Mouse (Mus musculus): ENCODE measurements around the gene Tbc1d4. TPM values are rescaled to one million over a fixed set of nuclear protein-coding genes. Genes with fewer than 3 reads are reported as not detected.

Tbc1d4 gene
- 0.04 and 0.10 TPM in 2 replicates for polyA plus RNA-seq (2012)

DNA sequence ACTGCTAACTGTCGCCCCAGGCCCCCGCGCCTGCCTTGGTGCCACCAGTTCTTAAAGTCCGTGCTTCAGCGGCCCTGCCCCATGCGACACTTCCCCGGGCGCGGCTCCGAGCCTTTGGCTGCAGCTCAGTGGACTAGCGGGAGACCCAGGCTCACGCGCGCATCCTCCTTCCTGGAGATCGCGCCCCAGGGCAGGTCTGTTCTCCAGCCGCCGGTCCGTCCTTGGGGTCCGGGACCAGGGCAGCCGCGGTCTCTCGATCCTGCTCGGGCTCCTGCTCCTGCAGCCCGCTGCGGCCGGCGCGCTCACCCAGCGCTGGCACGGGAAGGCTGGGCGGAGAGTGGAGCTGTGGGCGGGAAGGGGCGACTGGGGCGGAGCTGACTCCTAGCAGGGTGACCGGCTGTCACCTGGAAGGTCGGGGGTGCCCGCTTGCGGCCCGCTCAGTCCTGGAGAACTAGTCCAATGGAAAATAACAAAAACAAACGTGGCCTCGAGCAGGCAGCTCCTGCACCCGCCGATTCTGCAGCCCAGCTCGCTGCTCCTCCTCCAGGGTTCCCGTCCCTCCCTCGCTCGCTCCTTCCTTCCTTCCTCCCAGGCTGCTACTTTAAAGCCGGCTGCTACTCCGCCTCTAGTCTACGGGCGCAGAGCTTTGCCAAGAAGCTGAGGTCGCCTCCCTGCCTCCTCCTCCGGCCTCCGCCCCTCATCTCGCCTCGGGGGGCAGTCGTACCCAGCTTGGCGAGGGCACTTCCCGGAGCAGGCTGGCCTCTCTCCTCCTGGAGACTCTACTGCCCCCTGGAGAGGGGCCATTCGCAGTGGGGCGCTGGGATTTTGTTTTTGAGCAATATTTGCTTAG lies at the start of gene Tbc1d4:
Tbc1d4 (minus strand) TSS at position 673 of the 850 bp plus-strand sequence.
- H3K27me3 ChIP-seq (ENCODE audit: control insufficient read depth), result peaks cover 27% of the 10 kb centered on the region
- no peaks in the 10 kb centered on the region for H3K9me3 ChIP-seq (ENCODE audit: control insufficient read depth, low read length)
- no peak for TF ChIP-seq TAL1 (IDR thresholded peaks at IDR 0.05; ENCODE audit: low read length)
- TF ChIP-seq GATA1 (IDR thresholded peaks at IDR 0.05; ENCODE audit: low read length), result no peak
- H3K4me1 ChIP-seq (ENCODE audit: control insufficient read depth), result peaks cover 7% of the 10 kb centered on the region
- H3K4me3 ChIP-seq (replicated peaks), result peak within 1 kb of the TSS; percentile 55
- H3K36me3 ChIP-seq (ENCODE audit: control insufficient read depth), result no peaks in the 10 kb centered on the region

DNA sequence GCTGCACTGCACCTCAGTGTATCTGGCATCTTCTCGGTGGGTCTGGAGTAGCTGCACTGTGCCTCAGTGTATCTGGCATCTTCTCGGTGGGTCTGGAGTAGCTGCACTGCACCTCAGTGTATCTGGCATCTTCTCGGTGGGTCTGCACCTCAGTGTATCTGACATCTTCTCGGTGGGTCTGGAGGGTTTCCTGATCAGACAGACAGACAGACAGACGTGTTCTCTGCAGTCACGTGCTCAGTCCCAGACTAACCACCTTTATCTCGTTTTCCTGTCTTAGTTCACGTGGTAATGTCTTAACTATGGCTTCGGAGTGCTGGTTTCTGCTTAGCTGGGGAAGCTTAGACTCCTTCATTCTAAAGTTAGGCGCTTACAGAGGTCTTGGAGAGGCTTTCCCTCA lies 47.3 kb upstream of the Tbc1d4 start:
- H3K27me3 ChIP-seq (ENCODE audit: control insufficient read depth), result no peaks in the 10 kb centered on the region
- H3K4me1 ChIP-seq (ENCODE audit: control insufficient read depth), result peaks cover 25% of the 10 kb centered on the region
- TF ChIP-seq TAL1 (IDR thresholded peaks at IDR 0.05; ENCODE audit: low read length), result no peak
- TF ChIP-seq GATA1 (IDR thresholded peaks at IDR 0.05; ENCODE audit: low read length), result no peak
- no peaks in the 10 kb centered on the region for H3K9me3 ChIP-seq (ENCODE audit: control insufficient read depth, low read length)
- peaks cover 6% of the 10 kb centered on the region for H3K36me3 ChIP-seq (ENCODE audit: control insufficient read depth)
- no peak overlapping the region for H3K4me3 ChIP-seq (replicated peaks)

DNA sequence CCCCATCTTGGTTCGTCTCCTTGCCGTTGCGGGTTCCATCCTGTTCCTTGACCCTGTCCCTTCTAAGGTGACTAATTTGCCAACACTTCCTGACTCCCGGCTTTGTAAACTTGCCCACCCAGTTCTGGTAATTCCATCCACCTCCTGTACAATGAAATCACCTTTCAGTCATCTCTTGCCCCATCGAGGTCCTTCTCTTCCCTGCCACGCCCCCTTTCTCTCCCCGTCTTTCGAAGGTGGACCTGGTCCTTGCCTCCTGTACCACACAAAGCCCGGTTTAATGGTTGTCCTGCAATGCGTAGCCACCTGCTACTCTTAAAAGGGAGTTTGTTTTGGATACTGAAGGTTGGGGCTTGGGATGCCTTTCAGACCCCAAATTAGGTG lies 45.5 kb upstream of the Tbc1d4 start:
- peak overlapping the region; percentile 97 for H3K4me3 ChIP-seq (replicated peaks)
- TF ChIP-seq TAL1 (IDR thresholded peaks at IDR 0.05; ENCODE audit: low read length), result no peak
- no peak for TF ChIP-seq GATA1 (IDR thresholded peaks at IDR 0.05; ENCODE audit: low read length)
- H3K36me3 ChIP-seq (ENCODE audit: control insufficient read depth), result no peaks in the 10 kb centered on the region
- 0 out of 2 replicates have a peak, but pooled peaks cover 3% of the 10 kb centered on the region for H3K27me3 ChIP-seq (ENCODE audit: control insufficient read depth)
- no peaks in the 10 kb centered on the region for H3K9me3 ChIP-seq (ENCODE audit: control insufficient read depth, low read length)
- H3K4me1 ChIP-seq (ENCODE audit: control insufficient read depth), result peaks cover 25% of the 10 kb centered on the region

DNA sequence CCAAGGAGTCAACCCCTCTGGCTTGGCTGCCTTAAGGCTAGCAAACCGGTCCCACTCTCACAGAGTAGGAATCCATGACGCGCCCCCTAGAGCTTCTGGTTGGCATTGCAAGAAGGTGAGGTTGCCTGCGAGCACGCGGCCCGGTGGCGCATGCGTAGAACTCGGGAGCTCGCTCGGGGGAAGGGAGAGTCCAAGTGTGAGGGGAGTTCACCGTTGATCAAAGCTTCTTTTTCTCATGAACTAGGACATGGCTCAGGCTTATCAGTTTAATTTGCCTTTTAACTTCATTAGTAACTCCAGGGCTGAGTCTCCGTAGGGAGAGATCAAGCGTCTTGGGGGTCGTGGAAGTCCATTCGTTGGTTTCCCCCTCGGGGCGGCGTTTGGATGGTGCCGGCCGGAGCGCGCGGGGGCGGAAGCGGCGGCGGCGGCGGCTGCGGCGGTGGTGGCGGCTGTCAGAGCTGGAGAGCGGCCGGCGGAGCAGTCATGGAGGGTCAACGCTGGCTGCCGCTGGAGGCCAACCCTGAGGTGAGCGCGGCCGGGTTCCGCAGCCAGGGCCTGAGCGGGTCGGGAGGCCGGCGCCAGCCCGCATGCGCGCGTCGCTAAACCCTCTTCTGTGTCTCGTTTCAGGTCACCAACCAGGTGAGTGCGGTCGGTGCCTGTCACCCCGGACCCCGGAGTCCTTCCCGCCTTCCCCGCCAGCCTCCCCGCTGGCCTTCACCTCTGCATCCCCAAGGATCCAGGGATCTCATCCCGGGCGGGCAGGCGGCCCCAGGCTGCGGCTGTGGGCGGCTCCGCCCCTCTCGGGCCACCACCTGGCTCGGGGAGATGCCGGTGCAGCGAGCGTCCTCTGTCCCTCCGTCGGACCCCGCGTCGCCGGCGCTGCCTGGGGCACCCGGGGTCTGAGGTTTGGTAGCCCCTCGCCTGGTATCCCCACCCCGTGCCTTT lies 44.9 kb upstream of the Tbc1d4 start, which contains the start of gene Uchl3:
Uchl3 (plus strand) TSS at position 387 of the 945 bp plus-strand sequence.
- TF ChIP-seq GATA1 (IDR thresholded peaks at IDR 0.05; ENCODE audit: low read length) (no peak), TAL1 (IDR thresholded peaks at IDR 0.05; ENCODE audit: low read length) (no peak)
- peak within 1 kb of the TSS; percentile 97 for H3K4me3 ChIP-seq (replicated peaks)

DNA sequence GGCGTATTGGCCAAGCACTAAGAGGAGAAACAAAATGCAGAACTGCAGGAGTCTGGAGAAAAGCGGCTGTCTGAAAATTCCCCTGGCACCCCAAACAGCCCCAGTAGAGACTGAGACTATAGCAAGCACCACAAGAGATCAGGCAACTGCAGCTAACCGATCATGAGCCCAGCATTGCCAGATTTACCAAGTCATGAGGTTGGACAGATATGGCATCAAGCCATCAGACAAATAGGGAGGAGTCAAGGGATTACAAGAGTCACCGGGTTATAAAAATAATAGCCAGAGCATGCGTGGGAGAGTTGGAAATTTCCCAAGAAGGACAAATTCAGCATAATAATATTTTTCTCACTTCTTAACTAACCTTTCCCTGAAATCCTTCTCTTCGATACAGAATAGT lies 43.6 kb upstream of the Tbc1d4 start:
- Histone ChIP-seq H3K27me3 (ENCODE audit: control insufficient read depth) (0 out of 2 replicates have a peak, but pooled peaks cover 5% of the 10 kb centered on the region), H3K36me3 (ENCODE audit: control insufficient read depth) (no peaks in the 10 kb centered on the region), H3K4me3 (replicated peaks) (no peak overlapping the region), H3K4me1 (ENCODE audit: control insufficient read depth) (peaks cover 25% of the 10 kb centered on the region), H3K9me3 (ENCODE audit: control insufficient read depth, low read length) (no peaks in the 10 kb centered on the region)
- TF ChIP-seq GATA1 (IDR thresholded peaks at IDR 0.05; ENCODE audit: low read length) (no peak), TAL1 (IDR thresholded peaks at IDR 0.05; ENCODE audit: low read length) (no peak)

More for the DNA sequence above, 44.9 kb upstream of the Tbc1d4 start, which contains the start of gene Uchl3:
- H3K27me3 ChIP-seq (ENCODE audit: control insufficient read depth), result 0 out of 2 replicates have a peak, but pooled peaks cover 3% of the 10 kb centered on the region
- peaks cover 25% of the 10 kb centered on the region for H3K4me1 ChIP-seq (ENCODE audit: control insufficient read depth)
- H3K9me3 ChIP-seq (ENCODE audit: control insufficient read depth, low read length), result no peaks in the 10 kb centered on the region
- no peaks in the 10 kb centered on the region for H3K36me3 ChIP-seq (ENCODE audit: control insufficient read depth)

DNA sequence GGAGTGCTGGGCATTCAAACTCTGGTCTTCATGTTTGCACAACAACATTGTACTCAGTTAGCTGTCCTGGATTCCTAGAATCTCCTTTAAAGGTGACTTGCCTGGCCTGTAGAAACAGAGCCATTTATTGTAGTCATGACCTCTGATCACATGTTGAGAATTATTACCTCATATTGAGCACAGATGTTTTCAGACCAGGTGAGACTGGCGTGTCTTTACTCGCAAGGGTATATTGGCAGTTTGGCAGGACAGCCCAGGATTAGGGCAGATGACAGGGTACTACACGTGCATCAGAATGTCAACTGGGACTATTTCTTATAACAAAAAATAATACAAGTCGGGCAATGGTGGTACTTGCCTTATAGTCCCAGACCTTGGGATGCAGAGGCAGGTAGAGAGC lies 41.6 kb upstream of the Tbc1d4 start:
- no peak overlapping the region for H3K4me3 ChIP-seq (replicated peaks)
- no peaks in the 10 kb centered on the region for H3K9me3 ChIP-seq (ENCODE audit: control insufficient read depth, low read length)
- no peaks in the 10 kb centered on the region for H3K36me3 ChIP-seq (ENCODE audit: control insufficient read depth)
- H3K4me1 ChIP-seq (ENCODE audit: control insufficient read depth), result peaks cover 20% of the 10 kb centered on the region
- no peak for TF ChIP-seq GATA1 (IDR thresholded peaks at IDR 0.05; ENCODE audit: low read length)
- TF ChIP-seq TAL1 (IDR thresholded peaks at IDR 0.05; ENCODE audit: low read length), result no peak
- peaks cover 7% of the 10 kb centered on the region; the same call in 1 of the 2 replicates for H3K27me3 ChIP-seq (ENCODE audit: control insufficient read depth)

DNA sequence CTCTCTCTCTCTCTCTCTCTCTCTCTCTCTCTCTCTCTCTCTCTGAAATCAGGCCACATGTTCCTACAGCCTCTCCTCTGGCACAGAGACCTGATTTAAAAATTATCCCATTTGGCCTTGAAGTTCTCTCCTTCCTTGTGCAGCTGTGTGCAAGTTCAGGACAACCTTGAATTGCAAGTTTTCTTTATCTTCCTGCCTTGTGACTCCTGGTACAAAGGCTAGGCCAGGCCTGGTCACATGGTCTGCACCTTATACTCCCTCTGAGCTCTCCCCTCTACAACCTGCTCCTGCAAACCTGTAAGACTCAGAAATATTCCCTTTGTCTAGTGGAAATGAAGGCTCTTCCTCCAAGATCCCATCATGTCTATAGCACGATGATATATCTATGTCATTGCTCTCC lies 36.0 kb upstream of the Tbc1d4 start:
- Histone ChIP-seq H3K36me3 (ENCODE audit: control insufficient read depth) (no peaks in the 10 kb centered on the region), H3K4me3 (replicated peaks) (no peak overlapping the region), H3K27me3 (ENCODE audit: control insufficient read depth) (peaks cover 4% of the 10 kb centered on the region; the same call in 1 of the 2 replicates), H3K9me3 (ENCODE audit: control insufficient read depth, low read length) (no peaks in the 10 kb centered on the region), H3K4me1 (ENCODE audit: control insufficient read depth) (peaks cover 4% of the 10 kb centered on the region)
- TF ChIP-seq TAL1 (IDR thresholded peaks at IDR 0.05; ENCODE audit: low read length) (no peak), GATA1 (IDR thresholded peaks at IDR 0.05; ENCODE audit: low read length) (no peak)

DNA sequence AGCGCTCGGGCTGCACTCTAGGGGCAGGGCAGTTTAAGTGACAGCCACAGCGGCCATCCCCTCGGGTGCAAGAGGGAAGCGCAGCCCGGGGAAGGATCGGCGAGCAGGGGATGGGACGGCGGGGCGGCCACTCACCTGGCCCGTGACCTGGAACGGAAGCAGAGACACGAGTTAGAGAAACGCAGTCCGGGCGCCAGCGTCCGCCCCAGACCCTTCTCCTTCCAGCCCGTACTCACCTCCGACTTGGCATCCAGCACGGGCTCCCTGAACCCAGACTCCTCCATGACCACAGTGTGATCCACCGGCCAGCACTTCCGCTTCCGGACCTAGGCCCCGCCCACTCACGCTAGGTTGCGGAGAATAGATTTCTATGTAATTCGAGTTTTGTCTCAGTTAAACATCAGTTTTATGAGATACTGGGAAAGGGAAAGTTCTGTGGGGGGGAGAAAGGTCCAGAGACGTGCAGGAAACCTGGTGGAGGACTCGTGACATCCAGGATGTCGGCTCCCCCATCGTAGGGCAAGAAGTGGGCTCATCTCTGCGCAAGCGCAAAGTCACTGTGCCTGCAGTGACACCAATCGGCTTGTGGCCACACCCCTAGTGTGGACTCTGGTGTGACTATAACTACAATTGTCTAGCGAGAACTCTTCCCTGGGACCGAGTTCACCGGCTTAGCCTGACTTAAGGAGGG lies 31.3 kb upstream of the Tbc1d4 start, which contains the start of gene Commd6:
Commd6 (minus strand) TSS at position 534 of the 691 bp plus-strand sequence.
- TF ChIP-seq GATA1 (IDR thresholded peaks at IDR 0.05; ENCODE audit: low read length), result no peak
- TF ChIP-seq TAL1 (IDR thresholded peaks at IDR 0.05; ENCODE audit: low read length), result no peak
- Histone ChIP-seq H3K36me3 (ENCODE audit: control insufficient read depth) (peaks cover 10% of the 10 kb centered on the region), H3K9me3 (ENCODE audit: control insufficient read depth, low read length) (no peaks in the 10 kb centered on the region), H3K4me3 (replicated peaks) (peak within 1 kb of the TSS; percentile 74), H3K4me1 (ENCODE audit: control insufficient read depth) (peaks cover 15% of the 10 kb centered on the region), H3K27me3 (ENCODE audit: control insufficient read depth) (no peaks in the 10 kb centered on the region)

Measured in erythroblast, embryonic 14.5 days (primary cell).